Mouse (Mus musculus) C2C12 (cell line): ENCODE data around the gene Slc17a5. TPM values are rescaled to one million over a fixed set of nuclear protein-coding genes. Genes with fewer than 3 reads are reported as not detected.
A peak's percentile ranks its signal among the peaks of the same experiment; 100 is the strongest.
"Not testable (repeated sequence)": the region's sequence is repeated elsewhere in the genome, so short reads cannot be mapped to it uniquely, and the experiment has no call there.

Experiments
- H3K27me3 ChIP-seq: one replicate; pipeline ENCODE4 v1.6.1; 2011; ENCODE audit not compliant: control insufficient read depth, insufficient read depth, insufficient read length
- H3K36me3 ChIP-seq: one replicate; pipeline ENCODE4 v1.6.1; 2011; ENCODE audit not compliant: control insufficient read depth, insufficient read depth
- H3K4me3 ChIP-seq: one replicate; pipeline ENCODE4 v1.5.1; 2011; ENCODE audit warnings: mild to moderate bottlenecking, control low read depth; ENCODE audit not compliant: poor library complexity, insufficient read depth, severe bottlenecking
- H3K79me2 ChIP-seq: one replicate; pipeline ENCODE4 v1.6.1; 2011; ENCODE audit not compliant: control insufficient read depth, insufficient read depth
- H3K79me3 ChIP-seq: one replicate; pipeline ENCODE4 v1.6.1; 2011; ENCODE audit warnings: low read depth, control low read depth
- H3ac ChIP-seq: one replicate; pipeline ENCODE3; 2011; ENCODE audit warnings: low read depth; ENCODE audit not compliant: control insufficient read depth, insufficient read length
- CEBPB ChIP-seq: IDR thresholded peaks from one replicate; pipeline ENCODE4 v1.6.1; 2011; ENCODE audit warnings: low read depth, mild to moderate bottlenecking, control low read depth, moderate library complexity
- CTCF ChIP-seq: IDR thresholded peaks from one replicate; pipeline ENCODE4 v1.5.1; 2011; ENCODE audit not compliant: control insufficient read depth, insufficient read depth, insufficient read length
- FOSL1 ChIP-seq: IDR thresholded peaks from one replicate; pipeline ENCODE4 v1.8.0; 2011; ENCODE audit warnings: mild to moderate bottlenecking, low read length; ENCODE audit not compliant: poor library complexity, insufficient read depth, severe bottlenecking
- MAX ChIP-seq: IDR thresholded peaks from one replicate; pipeline ENCODE4 v1.6.1; 2011; ENCODE audit warnings: mild to moderate bottlenecking, control low read depth
- MYOD1 ChIP-seq: IDR thresholded peaks from one replicate; pipeline ENCODE4 v1.6.1; 2011; ENCODE audit warnings: low read depth; ENCODE audit not compliant: control insufficient read depth, insufficient read length
- MYOG ChIP-seq: IDR thresholded peaks from one replicate; pipeline ENCODE4 v1.6.1; 2011; ENCODE audit not compliant: control insufficient read depth, insufficient read length; ENCODE audit errors: extremely low read depth
- USF1 ChIP-seq: IDR thresholded peaks from one replicate; pipeline ENCODE4 v1.6.1; 2011; ENCODE audit warnings: low read depth, mild to moderate bottlenecking, control low read depth, moderate library complexity
- polyA plus RNA-seq: library from polyadenylated mRNA; unstranded; fragments of >200 nt; fragmentation: generic; extraction: Trizol; gene quantifications from one replicate; pipeline ENCODE4 v1.2.1, GENCODE M21; 2012; ENCODE audit warnings: missing spikeins

Slc17a5 gene
- polyA plus RNA-seq, 1 experiment, result 3.7 TPM

DNA sequence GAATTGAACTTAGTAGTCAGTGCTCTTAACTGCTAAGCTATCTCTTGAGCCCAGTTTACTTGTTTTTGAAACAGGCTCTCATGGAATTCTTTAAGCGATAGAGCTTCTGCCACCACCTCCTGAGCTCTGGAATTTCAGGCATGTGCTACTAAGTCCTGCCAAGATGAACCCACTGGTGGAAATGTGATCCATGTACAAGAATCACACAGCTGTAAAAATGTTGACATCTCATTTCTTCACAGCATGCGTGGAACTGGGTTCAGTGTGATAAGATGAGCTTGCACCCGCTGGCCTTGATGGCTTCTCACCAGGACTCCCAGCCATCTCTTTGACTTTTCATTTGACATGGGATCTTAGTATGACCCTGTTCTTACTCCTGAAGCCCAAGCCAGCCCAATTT is 87.5 kb downstream of the Slc17a5 start:
- Histone ChIP-seq H3K79me2 (no peaks in the 10 kb centered on the region), H3K36me3 (no peaks in the 10 kb centered on the region), H3K27me3 (no peaks in the 10 kb centered on the region), H3K79me3 (no peaks in the 10 kb centered on the region), H3ac (no peak overlapping the region), H3K4me3 (no peak overlapping the region)
- TF ChIP-seq MAX (no peak), USF1 (no peak), CEBPB (no peak), FOSL1 (no peak), MYOD1 (no peak), MYOG (no peak), CTCF (no peak)

GRCm38 (mm10) chr9:78493171-78493570 is 94.7 kb downstream of the Slc17a5 start:
- Histone ChIP-seq H3K36me3 (no peaks in the 10 kb centered on the region), H3K27me3 (no peaks in the 10 kb centered on the region), H3K79me2 (no peaks in the 10 kb centered on the region), H3K79me3 (no peaks in the 10 kb centered on the region), H3ac (no peak overlapping the region), H3K4me3 (no peak overlapping the region)
- TF ChIP-seq MYOG (no peak), FOSL1 (no peak), MAX (no peak), CTCF (no peak), CEBPB (no peak), USF1 (no peak), MYOD1 (no peak)

GRCm38 (mm10) chr9:78492254-78492653 is 95.6 kb downstream of the Slc17a5 start:
- no peak overlapping the region for H3ac ChIP-seq
- TF ChIP-seq MYOD1 (no peak), MYOG (no peak), CEBPB (no peak), FOSL1 (no peak), MAX (no peak), CTCF (no peak), USF1 (no peak)
- H3K79me2 ChIP-seq, result no peaks in the 10 kb centered on the region
- H3K79me3 ChIP-seq, result no peaks in the 10 kb centered on the region
- no peak overlapping the region for H3K4me3 ChIP-seq
- H3K27me3 ChIP-seq, result no peaks in the 10 kb centered on the region
- no peaks in the 10 kb centered on the region for H3K36me3 ChIP-seq

- Histone ChIP-seq H3K27me3 (no peaks in the 10 kb centered on the region), H3K79me3 (no peaks in the 10 kb centered on the region), H3K4me3 (no peak overlapping the region), H3K36me3 (no peaks in the 10 kb centered on the region), H3ac (no peak overlapping the region), H3K79me2 (no peaks in the 10 kb centered on the region)
- TF ChIP-seq CTCF, result no peak
- no peak for TF ChIP-seq MAX
- TF ChIP-seq MYOD1, result no peak
- TF ChIP-seq CEBPB, result no peak
- no peak for TF ChIP-seq FOSL1
- TF ChIP-seq USF1, result no peak
- no peak for TF ChIP-seq MYOG
These were observed 96.7 kb downstream of the Slc17a5 start for GRCm38 (mm10) chr9:78491169-78491568.

GRCm38 (mm10) chr9:78488890-78489420 is 98.9 kb downstream of the Slc17a5 start, which contains the start of gene Eef1a1:
TSS of gene Eef1a1 (minus strand) at chr9:78489151.
- Histone ChIP-seq H3K4me3 (no peak within 1 kb of the TSS), H3K36me3 (no peaks in the 10 kb centered on the region), H3K79me2 (no peaks in the 10 kb centered on the region), H3ac (peak within 1 kb of the TSS; percentile 62), H3K27me3 (no peaks in the 10 kb centered on the region), H3K79me3 (no peaks in the 10 kb centered on the region)
- TF ChIP-seq MYOD1, result no peak
- no peak for TF ChIP-seq MYOG
- TF ChIP-seq CEBPB, result no peak
- TF ChIP-seq FOSL1, result no peak
- no peak for TF ChIP-seq CTCF
- TF ChIP-seq USF1, result no peak
- TF ChIP-seq MAX, result no peak

DNA sequence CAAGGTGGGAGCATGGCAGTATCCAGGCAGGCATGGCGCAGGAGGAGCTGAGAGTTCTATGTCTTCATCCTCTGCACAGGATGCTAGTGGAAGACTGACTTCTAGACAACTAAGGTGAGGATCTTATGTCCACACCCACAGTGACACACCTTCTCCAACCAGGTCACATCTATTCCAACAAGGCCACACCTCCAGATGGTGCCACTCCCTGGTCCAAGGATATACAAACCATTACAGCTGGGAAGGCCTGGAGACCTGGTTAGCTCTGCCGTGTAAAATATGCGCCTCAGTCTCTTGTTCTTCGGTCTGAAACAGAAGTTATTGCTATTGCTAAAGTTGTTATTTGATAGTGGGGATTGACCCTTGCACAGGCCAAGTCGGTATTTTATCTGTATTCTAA is 99.8 kb downstream of the Slc17a5 start:
- not testable (repeated sequence) for H3ac ChIP-seq, H3K27me3 ChIP-seq, H3K79me3 ChIP-seq, H3K4me3 ChIP-seq, H3K79me2 ChIP-seq, H3K36me3 ChIP-seq

Other genes with a start within 250 kb of the Slc17a5 start
- 0.09 TPM for gene Gsta2, start 232.3 kb downstream of the Slc17a5 start, polyA plus RNA-seq
- gene Dppa5a, start 219.9 kb downstream of the Slc17a5 start, polyA plus RNA-seq, result 0.34 TPM
- gene Ooep, start 209.3 kb downstream of the Slc17a5 start, polyA plus RNA-seq, result 0.02 TPM
- gene Ddx43, start 192.3 kb downstream of the Slc17a5 start, polyA plus RNA-seq, result not detected
- gene Cgas, start 144.8 kb downstream of the Slc17a5 start, polyA plus RNA-seq, result 1.8 TPM
- gene Mto1, start 139.8 kb downstream of the Slc17a5 start, polyA plus RNA-seq, result 11.2 TPM
- gene Gm17324, start 139.3 kb downstream of the Slc17a5 start, polyA plus RNA-seq, result not detected
- 7,691 TPM for gene Eef1a1, start 98.9 kb downstream of the Slc17a5 start, polyA plus RNA-seq
- gene Cd109, start 27.5 kb upstream of the Slc17a5 start, polyA plus RNA-seq, result 5.9 TPM